Mouse (Mus musculus): ENCODE results near the gene Gm10722. TPM values are rescaled to one million over a fixed set of nuclear protein-coding genes. Genes with fewer than 3 reads are reported as not detected.
"Not testable (repeated sequence)": the region's sequence is repeated elsewhere in the genome, so short reads cannot be mapped to it uniquely, and the experiment has no call there.

Gm10722 gene
- polyA plus RNA-seq, 1 experiment from 2014 or later: not detected

GRCm38 (mm10) chr9:3030677-3031318 lies 30.1 kb downstream of the Gm10722 start:
- 49% methylated on average over 2 of the region's 10 CpGs for WGBS

GRCm38 (mm10) chr9:3034299-3034698 lies 33.6 kb downstream of the Gm10722 start, which contains the start of gene Gm17535:
TSS of gene Gm17535 (plus strand) at chr9:3034599.
- no CpG with 5 or more reads among the region's 8 CpGs for WGBS

More at GRCm38 (mm10) chr9:3030677-3031318, 30.1 kb downstream of the Gm10722 start:
- not testable (repeated sequence) for H3K36me3 ChIP-seq (ENCODE audit: control insufficient read depth, insufficient read depth, low read length); H3K4me2 ChIP-seq; H3K9me3 ChIP-seq (ENCODE audit: control insufficient read depth, low read length); H3K27me3 ChIP-seq (replicated peaks; ENCODE audit: control insufficient read depth, insufficient read depth, low read length); H3K4me1 ChIP-seq (replicated peaks; ENCODE audit: control insufficient read depth, insufficient read depth, low read length); H3K4me3 ChIP-seq (ENCODE audit: low read depth, low read length); H3K9ac ChIP-seq (ENCODE audit: low read depth, low read length); ATAC-seq (replicated peaks; ENCODE audit: low FRiP score); H3K27ac ChIP-seq (ENCODE audit: low read depth, low read length)
- DNase-seq (ENCODE audit: low spot score): peak; percentile 76

GRCm38 (mm10) chr9:3036577-3036976 lies 35.9 kb downstream of the Gm10722 start, which contains the start of gene Gm10715:
TSS of gene Gm10715 (plus strand) at chr9:3036877.
- WGBS: 71% methylated on average over 6 of the region's 8 CpGs
- not testable (repeated sequence) for H3K4me3 ChIP-seq (ENCODE audit: low read depth, low read length); H3K27me3 ChIP-seq (replicated peaks; ENCODE audit: control insufficient read depth, insufficient read depth, low read length); DNase-seq (ENCODE audit: low spot score); H3K9me3 ChIP-seq (ENCODE audit: control insufficient read depth, low read length); ATAC-seq (replicated peaks; ENCODE audit: low FRiP score); H3K4me1 ChIP-seq (replicated peaks; ENCODE audit: control insufficient read depth, insufficient read depth, low read length); H3K9ac ChIP-seq (ENCODE audit: low read depth, low read length); H3K27ac ChIP-seq (ENCODE audit: low read depth, low read length); H3K36me3 ChIP-seq (ENCODE audit: control insufficient read depth, insufficient read depth, low read length); H3K4me2 ChIP-seq

More at GRCm38 (mm10) chr9:3034299-3034698, 33.6 kb downstream of the Gm10722 start, which contains the start of gene Gm17535:
- H3K27ac ChIP-seq (ENCODE audit: low read depth, low read length); H3K27me3 ChIP-seq (replicated peaks; ENCODE audit: control insufficient read depth, insufficient read depth, low read length); H3K9me3 ChIP-seq (ENCODE audit: control insufficient read depth, low read length); ATAC-seq (replicated peaks; ENCODE audit: low FRiP score); H3K9ac ChIP-seq (ENCODE audit: low read depth, low read length); H3K4me3 ChIP-seq (ENCODE audit: low read depth, low read length); DNase-seq (ENCODE audit: low spot score); H3K4me1 ChIP-seq (replicated peaks; ENCODE audit: control insufficient read depth, insufficient read depth, low read length); H3K4me2 ChIP-seq; H3K36me3 ChIP-seq (ENCODE audit: control insufficient read depth, insufficient read depth, low read length): not testable (repeated sequence)

- DNase-seq (ENCODE audit: low spot score): not testable (repeated sequence)
Observed at GRCm38 (mm10) chr9:3038161-3038560, 37.4 kb downstream of the Gm10722 start.

More at GRCm38 (mm10) chr9:3038161-3038560, 37.4 kb downstream of the Gm10722 start:
- not testable (repeated sequence) for H3K4me3 ChIP-seq (ENCODE audit: low read depth, low read length); ATAC-seq (replicated peaks; ENCODE audit: low FRiP score); H3K4me2 ChIP-seq; H3K27ac ChIP-seq (ENCODE audit: low read depth, low read length); H3K27me3 ChIP-seq (replicated peaks; ENCODE audit: control insufficient read depth, insufficient read depth, low read length); H3K4me1 ChIP-seq (replicated peaks; ENCODE audit: control insufficient read depth, insufficient read depth, low read length); H3K9me3 ChIP-seq (ENCODE audit: control insufficient read depth, low read length); H3K36me3 ChIP-seq (ENCODE audit: control insufficient read depth, insufficient read depth, low read length); H3K9ac ChIP-seq (ENCODE audit: low read depth, low read length)
- 61% methylated on average over 4 of the region's 4 CpGs for WGBS

Small RNAs within 50 kb of the gene (microRNA-seq; reads per million reads assigned to microRNA genes)
- gene Mir101c (ENCODE audit: borderline number of aligned reads): not detected

Other genes with a start within 250 kb of the Gm10722 start
- not detected in 2 replicates for gene Gm11168, start 2.4 kb downstream of the Gm10722 start, polyA plus RNA-seq (2014; fragmentation: Nextera tagmentation; extraction: Ambion mirVana)
- not detected in 2 replicates for gene Gm10721, start 12.2 kb downstream of the Gm10722 start, polyA plus RNA-seq (2014; fragmentation: Nextera tagmentation; extraction: Ambion mirVana)
- not detected in 2 replicates for gene Gm10720, start 14.7 kb downstream of the Gm10722 start, polyA plus RNA-seq (2014; fragmentation: Nextera tagmentation; extraction: Ambion mirVana)
- gene Gm10719, start 16.5 kb downstream of the Gm10722 start, polyA plus RNA-seq (2014; fragmentation: Nextera tagmentation; extraction: Ambion mirVana): not detected in 2 replicates
- not detected in 2 replicates for gene Gm10718, start 22.6 kb downstream of the Gm10722 start, polyA plus RNA-seq (2014; fragmentation: Nextera tagmentation; extraction: Ambion mirVana)
- gene Gm10717, start 24.5 kb downstream of the Gm10722 start, polyA plus RNA-seq (2014; fragmentation: Nextera tagmentation; extraction: Ambion mirVana): not detected in 2 replicates
- not detected in 2 replicates for gene Gm17535, start 33.7 kb downstream of the Gm10722 start, polyA plus RNA-seq (2014; fragmentation: Nextera tagmentation; extraction: Ambion mirVana)
- gene Gm10715, start 36.0 kb downstream of the Gm10722 start, polyA plus RNA-seq (2014; fragmentation: Nextera tagmentation; extraction: Ambion mirVana): not detected in 2 replicates